Mouse (Mus musculus) ES-Bruce4 (cell line): ENCODE data around the gene Rae1. TPM values are rescaled to one million over a fixed set of nuclear protein-coding genes. Genes with fewer than 3 reads are reported as not detected.

Experiments used
- H3K27ac ChIP-seq: 2 replicates; pipeline ENCODE4 v1.5.1; 2012; ENCODE audit warnings: low read length, inconsistent platforms; ENCODE audit not compliant: insufficient read depth
- H3K27me3 ChIP-seq: 2 replicates; pipeline ENCODE4 v1.6.1; 2012; ENCODE audit warnings: mild to moderate bottlenecking, low read length, inconsistent platforms; ENCODE audit not compliant: control insufficient read depth, poor library complexity, insufficient read depth, severe bottlenecking
- H3K36me3 ChIP-seq: 2 replicates; pipeline ENCODE4 v1.6.1; 2012; ENCODE audit warnings: inconsistent platforms, mild to moderate bottlenecking, low read length, moderate library complexity; ENCODE audit not compliant: control insufficient read depth, poor library complexity, insufficient read depth, severe bottlenecking
- H3K4me1 ChIP-seq: one replicate; pipeline ENCODE4 v1.8.1; 2011; ENCODE audit warnings: low read length; ENCODE audit not compliant: control insufficient read depth, insufficient read depth
- H3K4me3 ChIP-seq: 2 replicates; pipeline ENCODE4 v1.5.1; 2011; ENCODE audit warnings: low read depth, mild to moderate bottlenecking, low read length
- H3K9ac ChIP-seq: 2 replicates; pipeline ENCODE4 v1.6.1; 2012; ENCODE audit warnings: low read depth, mild to moderate bottlenecking, inconsistent platforms; ENCODE audit not compliant: poor library complexity, severe bottlenecking
- H3K9me3 ChIP-seq: replicated peaks from 2 replicates; pipeline ENCODE4 v1.6.1; 2012; ENCODE audit warnings: mild to moderate bottlenecking, low read length, inconsistent platforms; ENCODE audit not compliant: control insufficient read depth, poor library complexity, insufficient read depth, severe bottlenecking
- CTCF ChIP-seq: IDR thresholded peaks from one replicate; pipeline ENCODE4 v1.8.1; 2011; ENCODE audit warnings: low read depth, low read length
- EP300 ChIP-seq: IDR thresholded peaks from 2 replicates; pipeline ENCODE4 v1.6.1; 2011; ENCODE audit warnings: low read depth, low read length; ENCODE audit not compliant: insufficient read depth
- POLR2A ChIP-seq: IDR thresholded peaks from one replicate; pipeline ENCODE4 v1.8.1; 2011; ENCODE audit warnings: low read length; ENCODE audit not compliant: insufficient read depth
- polyA plus RNA-seq: library from polyadenylated mRNA; stranded (reverse); fragments of >200 nt; gene quantifications from 2 replicates; pipeline ENCODE4 v1.2.4, GENCODE M21; 2011; ENCODE audit warnings: low read depth; ENCODE audit not compliant: missing spikeins, insufficient read depth, insufficient read length

Gene Rae1
- polyA plus RNA-seq, 1 experiment, result 123 TPM

- TF ChIP-seq EP300 (no peak), CTCF (no peak), POLR2A (no peak)
- no peak overlapping the region for H3K27ac ChIP-seq
- H3K9ac ChIP-seq, result no peak overlapping the region
- peaks cover 20% of the 10 kb centered on the region for H3K36me3 ChIP-seq
- H3K4me3 ChIP-seq, result no peak overlapping the region
- no peaks in the 10 kb centered on the region for H3K27me3 ChIP-seq
- H3K4me1 ChIP-seq, result peaks cover 3% of the 10 kb centered on the region
- no peaks in the 10 kb centered on the region for H3K9me3 ChIP-seq
Observed at GRCm38 (mm10) chr2:173017940-173018339, 18.0 kb downstream of the Rae1 start.

DNA sequence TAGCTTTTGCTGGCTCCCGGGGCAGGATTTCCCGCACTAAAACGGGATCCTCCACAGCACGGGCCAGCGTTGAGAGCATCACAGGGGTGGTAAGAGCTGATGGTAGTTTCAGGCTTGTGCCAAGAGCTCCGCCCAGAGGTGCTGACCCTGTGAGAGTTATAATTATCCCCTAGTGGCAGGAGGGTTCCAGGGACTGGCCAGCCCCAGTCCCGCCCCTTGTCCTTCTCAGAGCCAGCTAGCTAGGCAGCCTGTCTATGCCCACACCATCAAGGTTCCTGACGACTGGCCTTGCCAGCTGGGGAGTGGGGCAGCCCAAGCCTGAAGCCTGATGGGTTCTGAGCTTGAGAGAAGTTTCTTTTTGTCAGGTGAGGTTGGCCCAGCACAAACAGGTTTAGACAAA lies 18.7 kb downstream of the Rae1 start:
- Histone ChIP-seq H3K9me3 (no peaks in the 10 kb centered on the region), H3K27me3 (no peaks in the 10 kb centered on the region), H3K4me3 (no peak overlapping the region), H3K27ac (no peak overlapping the region), H3K9ac (no peak overlapping the region), H3K4me1 (peaks cover 6% of the 10 kb centered on the region), H3K36me3 (peaks cover 14% of the 10 kb centered on the region)
- TF ChIP-seq EP300 (no peak), POLR2A (no peak), CTCF (no peak)

DNA sequence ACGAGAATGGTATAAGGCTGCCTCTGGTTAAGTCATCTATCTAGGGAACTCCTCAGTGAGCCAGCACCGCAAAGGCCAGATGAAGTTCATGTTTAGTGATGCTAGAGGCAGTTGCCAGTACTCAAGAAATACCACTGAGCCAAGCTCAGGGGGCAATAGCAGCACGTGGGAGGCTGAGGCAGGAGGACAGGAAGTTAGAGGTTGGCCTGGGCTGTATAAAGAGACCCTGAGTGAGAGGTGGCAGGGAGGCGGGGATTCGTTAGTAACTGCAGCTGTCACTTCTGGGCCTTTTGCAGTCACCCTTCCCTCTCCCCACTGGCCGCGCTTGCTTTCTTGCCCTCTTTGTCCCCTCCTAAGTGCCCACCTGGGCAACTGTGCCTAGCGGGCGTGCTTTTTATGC lies 19.4 kb downstream of the Rae1 start:
- Histone ChIP-seq H3K27ac (no peak overlapping the region), H3K4me1 (peaks cover 6% of the 10 kb centered on the region), H3K9ac (no peak overlapping the region)

GRCm38 (mm10) chr2:173019790-173020189 lies 19.9 kb downstream of the Rae1 start:
- H3K9ac ChIP-seq, result no peak overlapping the region
- no peaks in the 10 kb centered on the region for H3K27me3 ChIP-seq
- no peak overlapping the region for H3K27ac ChIP-seq
- no peaks in the 10 kb centered on the region for H3K9me3 ChIP-seq
- no peak for TF ChIP-seq POLR2A
- peak; percentile 65 for TF ChIP-seq EP300
- no peak for TF ChIP-seq CTCF
- H3K4me3 ChIP-seq, result peak overlapping the region; percentile 51
- H3K36me3 ChIP-seq, result peaks cover 10% of the 10 kb centered on the region
- peaks cover 6% of the 10 kb centered on the region for H3K4me1 ChIP-seq

More for the DNA sequence above, 19.4 kb downstream of the Rae1 start:
- Histone ChIP-seq H3K36me3 (peaks cover 9% of the 10 kb centered on the region), H3K4me3 (peak overlapping the region; percentile 51), H3K27me3 (no peaks in the 10 kb centered on the region), H3K9me3 (no peaks in the 10 kb centered on the region)
- TF ChIP-seq EP300 (no peak), POLR2A (no peak), CTCF (no peak)

- H3K9me3 ChIP-seq, result no peaks in the 10 kb centered on the region
- H3K4me1 ChIP-seq, result peaks cover 6% of the 10 kb centered on the region
- H3K27me3 ChIP-seq, result no peaks in the 10 kb centered on the region
- peaks cover 11% of the 10 kb centered on the region for H3K36me3 ChIP-seq
- H3K27ac ChIP-seq, result no peak within 1 kb of the TSS
- TF ChIP-seq EP300 (no peak), POLR2A (no peak), CTCF (no peak)
- no peak within 1 kb of the TSS for H3K9ac ChIP-seq
- peak within 1 kb of the TSS; percentile 51 for H3K4me3 ChIP-seq
Observed at GRCm38 (mm10) chr2:173020430-173020829, 20.5 kb downstream of the Rae1 start, which contains the start of gene Rbm38. Gene Rbm38, plus strand, starts transcription at chr2:173020498.

DNA sequence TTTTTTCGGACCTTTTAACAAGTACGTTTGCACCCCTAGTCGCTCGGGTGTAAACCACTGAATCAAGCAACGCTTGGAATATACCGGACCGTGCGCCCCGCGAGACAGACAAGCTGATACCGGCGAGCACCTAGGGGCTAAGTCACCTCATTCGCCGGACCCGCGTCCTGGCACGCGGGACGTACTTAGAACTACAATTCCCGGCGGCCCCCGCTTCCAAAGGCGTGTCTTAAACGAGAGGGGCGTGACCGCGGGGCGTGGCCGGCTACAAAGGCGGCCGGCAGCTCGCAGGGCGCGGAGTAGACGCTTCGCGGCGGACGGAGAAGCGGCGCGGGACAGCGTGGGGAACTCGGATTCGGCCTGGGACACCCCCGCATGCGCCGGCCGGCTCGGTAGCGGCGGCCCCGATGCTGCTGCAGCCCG lies 21.7 kb downstream of the Rae1 start:
- Histone ChIP-seq H3K27ac (no peak overlapping the region), H3K36me3 (peaks cover 9% of the 10 kb centered on the region), H3K4me1 (peaks cover 6% of the 10 kb centered on the region), H3K4me3 (peak overlapping the region; percentile 87), H3K27me3 (no peaks in the 10 kb centered on the region), H3K9me3 (no peaks in the 10 kb centered on the region), H3K9ac (peak overlapping the region; percentile 69)
- TF ChIP-seq POLR2A (peak; percentile 70), CTCF (no peak)
